Mouse (Mus musculus) spleen, adult 2 months (tissue): ENCODE measurements at regions not wholly inside any gene's neighbourhood (a gene's known extent, or its start where the extent isn't known, plus 50 kb on each side); places are given as distances from the start of the nearest gene placed in this dataset.

Experiments
- CTCF ChIP-seq: fragments of 200-500 bp; IDR thresholded peaks from 2 replicates; pipeline ENCODE4 v1.5.1; 2011; ENCODE audit warnings: mild to moderate bottlenecking, inconsistent platforms; ENCODE audit not compliant: insufficient read depth, insufficient read length, insufficient replicate concordance; ENCODE audit errors: extremely low read depth
- POLR2A ChIP-seq: fragments of 200-500 bp; IDR thresholded peaks from 2 replicates; pipeline ENCODE4 v1.6.1; 2011; ENCODE audit warnings: low read depth, low read length, inconsistent platforms

GRCm38 (mm10) chr2:166505309-166505708 lies 208.3 kb downstream of the Prex1 start:
- no peak for TF ChIP-seq CTCF
- TF ChIP-seq POLR2A: no peak
